Mouse (Mus musculus) bone marrow, adult 2 months (tissue): ENCODE measurements around the gene Dsn1.

Source experiments
- CTCF ChIP-seq: fragments of 200-500 bp; IDR thresholded peaks from 2 replicates; pipeline ENCODE4 v1.5.1; 2011; ENCODE audit warnings: low read length, control low read depth; ENCODE audit not compliant: control insufficient read depth, insufficient read depth
- POLR2A ChIP-seq: fragments of 200-500 bp; IDR thresholded peaks from 2 replicates; pipeline ENCODE4 v1.6.1; 2011; ENCODE audit warnings: low read depth, mild to moderate bottlenecking, control low read depth, low read length, borderline replicate concordance; ENCODE audit not compliant: control insufficient read depth

- TF ChIP-seq CTCF: no peak
- no peak for TF ChIP-seq POLR2A
Measured at GRCm38 (mm10) chr2:157010121-157010520, 3.2 kb upstream of the Dsn1 start.
